ENCODE assay signal across 9 mouse cellular contexts in genomic region chr16:77685651-77686190, GRCm38 (mm10).
DNase-seq lines count a peak whose midpoint lies in the region; ATAC-seq and TF ChIP-seq lines count a peak whose summit lies in the region.
"Had no signal": no experiment of that assay in that cellular context is flagged by ENCODE, and none has a peak within 500 bp of the region (broad histone marks: within the 10 kb centered on the region; RNA-seq: fewer than 3 reads in every experiment).

No protein-coding gene starts in this region.

- 41% methylated on average over 5 of the region's 5 CpGs for WGBS in hindbrain, postnatal 0 days

- H3K4me3 ChIP-seq in hindbrain, postnatal 0 days (ENCODE audit: low read length), result no peak overlapping the region
- H3K4me3 ChIP-seq: embryonic facial prominence, embryonic 12.5 days; limb, embryonic 13.5 days had no signal

- peak overlapping the region; percentile 40 for H3K4me2 ChIP-seq in hindbrain, postnatal 0 days (ENCODE audit: low read depth, low read length)
- H3K4me2 ChIP-seq: embryonic facial prominence, embryonic 12.5 days; limb, embryonic 13.5 days had no signal

- peak; percentile 91 for ATAC-seq in hindbrain, postnatal 0 days
- ATAC-seq in CD4-positive, CD25-positive, alpha-beta regulatory T cell, adult 4 months, result no peak
- ATAC-seq in granulocyte monocyte progenitor cell, adult 5-6 weeks (replicated peaks; ENCODE audit: poor library complexity, severe bottlenecking), result no peak

- H3K9ac ChIP-seq in hindbrain, postnatal 0 days (replicated peaks; ENCODE audit: low read length), result no peak overlapping the region
- H3K9ac ChIP-seq: embryonic facial prominence, embryonic 12.5 days; limb, embryonic 13.5 days had no signal

- H3K36me3 ChIP-seq in hindbrain, postnatal 0 days (ENCODE audit: insufficient read depth, low read length), result no peaks in the 10 kb centered on the region
- H3K36me3 ChIP-seq: embryonic facial prominence, embryonic 12.5 days; limb, embryonic 13.5 days had no signal

- peak; percentile 25 to 35 for DNase-seq in left cerebral cortex, postnatal 14 days (ENCODE audit: low spot score in 2 of 2)
- DNase-seq in left cerebral cortex, adult 8-10 months (ENCODE audit: low spot score in 2 of 2), result no peak
- DNase-seq in brain, embryonic 14.5 days (ENCODE audit: low read depth), result peak; percentile 96
- DNase-seq in cerebellum, postnatal 14 days, result peak; percentile 66 to 68
- peak; percentile 85 for DNase-seq in hindbrain, postnatal 0 days (ENCODE audit: low spot score)

- no peak for TF ChIP-seq POLR2A in brain, embryonic 14.5 days (IDR thresholded peaks at IDR 0.05; ENCODE audit: borderline replicate concordance, extremely low read depth, insufficient read depth, insufficient read length, poor library complexity, severe bottlenecking)

- intact Hi-C loops in left cerebral cortex, postnatal 14 days (cut with DNase I), result no loop called here

- peak overlapping the region; percentile 17 for H3K27ac ChIP-seq in hindbrain, postnatal 0 days
- H3K27ac ChIP-seq: embryonic facial prominence, embryonic 12.5 days; limb, embryonic 13.5 days had no signal

- no peak for TF ChIP-seq CTCF in brain, embryonic 14.5 days (IDR thresholded peaks at IDR 0.05; ENCODE audit: borderline replicate concordance, extremely low read depth, insufficient read depth, insufficient read length)
- TF ChIP-seq CTCF in hindbrain, postnatal 0 days (IDR thresholded peaks at IDR 0.05; ENCODE audit: low read depth), result no peak

- H3K9me3 ChIP-seq in hindbrain, postnatal 0 days (ENCODE audit: low read length), result no peaks in the 10 kb centered on the region
- H3K9me3 ChIP-seq: embryonic facial prominence, embryonic 12.5 days; limb, embryonic 13.5 days had no signal

- no peaks in the 10 kb centered on the region for H3K4me1 ChIP-seq in hindbrain, postnatal 0 days (ENCODE audit: insufficient read depth, low read length)
- H3K4me1 ChIP-seq: embryonic facial prominence, embryonic 12.5 days; limb, embryonic 13.5 days had no signal

- no peaks in the 10 kb centered on the region for H3K27me3 ChIP-seq in hindbrain, postnatal 0 days (ENCODE audit: insufficient read depth, low read length)
- H3K27me3 ChIP-seq: embryonic facial prominence, embryonic 12.5 days; limb, embryonic 13.5 days had no signal

Comparison
In these comparisons a context has a peak if more than half of its experiments do, and no peak if none do; other contexts are left out.
1. DNase-seq: peak in left cerebral cortex, postnatal 14 days (2 of 2), brain, embryonic 14.5 days (single experiment), cerebellum, postnatal 14 days (2 of 2) and hindbrain, postnatal 0 days (single experiment); none in left cerebral cortex, adult 8-10 months (0 of 2).